Comparison of ENCODE assay signal across 19 mouse cellular contexts in the genomic region with DNA sequence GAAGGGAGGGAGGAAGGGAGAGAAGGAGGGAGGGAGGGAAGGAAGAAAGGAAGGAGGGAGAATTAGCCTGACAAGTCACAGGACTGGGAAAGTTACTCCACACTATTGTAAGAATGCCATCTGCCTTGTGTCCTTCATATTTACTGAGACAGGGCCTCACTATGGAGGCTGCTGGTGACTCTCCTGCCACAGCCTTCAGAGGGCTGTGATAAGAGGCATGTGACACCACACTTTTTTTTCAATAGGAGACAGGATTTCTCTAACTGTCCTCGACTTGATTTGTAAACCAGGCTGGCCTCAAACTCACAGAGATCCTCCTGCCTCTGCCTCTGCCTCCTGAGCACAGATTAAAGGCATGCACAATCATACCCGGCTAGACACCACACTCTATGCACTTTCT. TPM values are rescaled to one million over a fixed set of nuclear protein-coding genes. Genes with fewer than 3 reads are reported as not detected.
A peak's percentile ranks its signal among the peaks of the same experiment; 100 is the strongest.
DNase-seq lines count a peak whose midpoint lies in the region; ATAC-seq and TF ChIP-seq lines count a peak whose summit lies in the region.
"Had no signal": no experiment of that assay in that cellular context is flagged by ENCODE, and none has a peak within 500 bp of the region (broad histone marks: within the 10 kb centered on the region; RNA-seq: fewer than 3 reads in every experiment).

No protein-coding gene starts in this region.

- H3K27ac ChIP-seq in hindbrain, embryonic 12.5 days, result peak overlapping the region; percentile 71
- H3K27ac ChIP-seq in hindbrain, embryonic 10.5 days, result no peak overlapping the region
- H3K27ac ChIP-seq in liver, embryonic 13.5 days, result peak overlapping the region; percentile 56; the same call in 1 of the 2 replicates
- no peak overlapping the region for H3K27ac ChIP-seq in liver, embryonic 11.5 days (ENCODE audit: low read depth, low read length)
- peak overlapping the region; percentile 9; the same call in 1 of the 2 replicates for H3K27ac ChIP-seq in stomach, postnatal 0 days (replicated peaks)
- no peak overlapping the region for H3K27ac ChIP-seq in forebrain, embryonic 11.5 days (ENCODE audit: low read depth, low read length)
- no peak overlapping the region for H3K27ac ChIP-seq in forebrain, embryonic 12.5 days
- H3K27ac ChIP-seq: forebrain, embryonic 10.5 days; lung, embryonic 15.5 days had no signal

- 74% methylated on average over 2 of the region's 2 CpGs for WGBS in hindbrain, embryonic 12.5 days
- WGBS in hindbrain, embryonic 10.5 days, result 75% methylated on average over 2 of the region's 2 CpGs
- WGBS in liver, embryonic 13.5 days (ENCODE audit: insufficient replicate concordance), result 53% methylated on average over 2 of the region's 2 CpGs
- 68% methylated on average over 2 of the region's 2 CpGs for WGBS in liver, embryonic 11.5 days
- 57% methylated on average over 2 of the region's 2 CpGs for WGBS in stomach, postnatal 0 days
- WGBS in forebrain, embryonic 11.5 days, result 79% methylated on average over 2 of the region's 2 CpGs
- WGBS in forebrain, embryonic 12.5 days, result 76% methylated on average over 2 of the region's 2 CpGs

- ATAC-seq in hindbrain, embryonic 12.5 days (ENCODE audit: low FRiP score), result no peak
- ATAC-seq in liver, embryonic 13.5 days (ENCODE audit: low read depth), result no peak
- ATAC-seq in liver, embryonic 11.5 days (replicated peaks; ENCODE audit: low FRiP score), result no peak
- ATAC-seq in stomach, postnatal 0 days (ENCODE audit: low FRiP score, low TSS enrichment), result no peak
- ATAC-seq in forebrain, embryonic 11.5 days (replicated peaks; ENCODE audit: low FRiP score), result no peak
- no peak for ATAC-seq in forebrain, embryonic 12.5 days (ENCODE audit: low FRiP score)
- ATAC-seq: Patski had no signal

- no peak overlapping the region for H3K4me2 ChIP-seq in hindbrain, embryonic 12.5 days (replicated peaks)
- no peak overlapping the region for H3K4me2 ChIP-seq in liver, embryonic 13.5 days
- no peak overlapping the region for H3K4me2 ChIP-seq in liver, embryonic 11.5 days
- peak overlapping the region; percentile 47 for H3K4me2 ChIP-seq in myocyte (ENCODE audit: low read depth)
- H3K4me2 ChIP-seq in stomach, postnatal 0 days (replicated peaks; ENCODE audit: low read depth), result no peak overlapping the region
- H3K4me2 ChIP-seq in forebrain, embryonic 11.5 days (ENCODE audit: low read depth, low read length, severe bottlenecking), result no peak overlapping the region
- H3K4me2 ChIP-seq in forebrain, embryonic 12.5 days, result no peak overlapping the region

- H3K4me3 ChIP-seq in hindbrain, embryonic 12.5 days, result no peak overlapping the region
- no peak overlapping the region for H3K4me3 ChIP-seq in hindbrain, embryonic 10.5 days
- H3K4me3 ChIP-seq in liver, embryonic 13.5 days (replicated peaks), result no peak overlapping the region
- no peak overlapping the region for H3K4me3 ChIP-seq in liver, embryonic 11.5 days (ENCODE audit: low read depth, low read length)
- H3K4me3 ChIP-seq in myocyte, result no peak overlapping the region
- no peak overlapping the region for H3K4me3 ChIP-seq in stomach, postnatal 0 days (ENCODE audit: low read depth, low read length)
- no peak overlapping the region for H3K4me3 ChIP-seq in forebrain, embryonic 11.5 days (ENCODE audit: low read depth, low read length)
- no peak overlapping the region for H3K4me3 ChIP-seq in forebrain, embryonic 12.5 days (replicated peaks)
- H3K4me3 ChIP-seq: forebrain, embryonic 10.5 days; lung, embryonic 15.5 days had no signal

- H3K27me3 ChIP-seq in hindbrain, embryonic 12.5 days, result no peaks in the 10 kb centered on the region
- H3K27me3 ChIP-seq in hindbrain, embryonic 10.5 days (ENCODE audit: insufficient read depth, poor library complexity, severe bottlenecking), result no peaks in the 10 kb centered on the region
- no peaks in the 10 kb centered on the region for H3K27me3 ChIP-seq in liver, embryonic 13.5 days
- no peaks in the 10 kb centered on the region for H3K27me3 ChIP-seq in liver, embryonic 11.5 days (replicated peaks; ENCODE audit: control insufficient read depth, insufficient read depth, low read length)
- H3K27me3 ChIP-seq in myocyte (ENCODE audit: control insufficient read depth, insufficient read depth, insufficient read length), result no peaks in the 10 kb centered on the region
- H3K27me3 ChIP-seq in stomach, postnatal 0 days (ENCODE audit: control insufficient read depth, insufficient read depth, low read length), result no peaks in the 10 kb centered on the region
- H3K27me3 ChIP-seq in forebrain, embryonic 11.5 days (ENCODE audit: control insufficient read depth, insufficient read depth, low read length), result no peaks in the 10 kb centered on the region
- no peaks in the 10 kb centered on the region for H3K27me3 ChIP-seq in forebrain, embryonic 12.5 days
- H3K27me3 ChIP-seq: limb, embryonic 15.5 days; lung, embryonic 15.5 days; Patski had no signal

- H3K36me3 ChIP-seq in hindbrain, embryonic 12.5 days, result no peaks in the 10 kb centered on the region
- no peaks in the 10 kb centered on the region for H3K36me3 ChIP-seq in hindbrain, embryonic 10.5 days
- peaks cover 7% of the 10 kb centered on the region for H3K36me3 ChIP-seq in liver, embryonic 13.5 days
- no peaks in the 10 kb centered on the region for H3K36me3 ChIP-seq in liver, embryonic 11.5 days (ENCODE audit: control insufficient read depth, insufficient read depth, low read length)
- no peaks in the 10 kb centered on the region for H3K36me3 ChIP-seq in myocyte (ENCODE audit: control insufficient read depth, insufficient read depth)
- H3K36me3 ChIP-seq in stomach, postnatal 0 days (ENCODE audit: control insufficient read depth, insufficient read depth, low read length), result no peaks in the 10 kb centered on the region
- no peaks in the 10 kb centered on the region for H3K36me3 ChIP-seq in forebrain, embryonic 11.5 days (ENCODE audit: control insufficient read depth, insufficient read depth, low read length)
- H3K36me3 ChIP-seq in forebrain, embryonic 12.5 days (replicated peaks), result no peaks in the 10 kb centered on the region
- H3K36me3 ChIP-seq: forebrain, embryonic 10.5 days; limb, embryonic 15.5 days; lung, embryonic 15.5 days had no signal

- no peak overlapping the region for H3K9ac ChIP-seq in hindbrain, embryonic 12.5 days
- no peak overlapping the region for H3K9ac ChIP-seq in liver, embryonic 13.5 days
- no peak overlapping the region for H3K9ac ChIP-seq in liver, embryonic 11.5 days (ENCODE audit: low read depth, low read length)
- no peak overlapping the region for H3K9ac ChIP-seq in stomach, postnatal 0 days (ENCODE audit: low read length)
- H3K9ac ChIP-seq in forebrain, embryonic 11.5 days (ENCODE audit: low read length), result no peak overlapping the region
- H3K9ac ChIP-seq in forebrain, embryonic 12.5 days, result no peak overlapping the region
- H3K9ac ChIP-seq: limb, embryonic 15.5 days; lung, embryonic 15.5 days had no signal

- no peaks in the 10 kb centered on the region for H3K79me2 ChIP-seq in myocyte (ENCODE audit: control insufficient read depth, insufficient read depth)

- no peaks in the 10 kb centered on the region for H3K9me3 ChIP-seq in hindbrain, embryonic 12.5 days (replicated peaks)
- no peaks in the 10 kb centered on the region for H3K9me3 ChIP-seq in hindbrain, embryonic 10.5 days
- H3K9me3 ChIP-seq in liver, embryonic 13.5 days (replicated peaks), result no peaks in the 10 kb centered on the region
- no peaks in the 10 kb centered on the region; the same call in 1 of the 2 replicates for H3K9me3 ChIP-seq in liver, embryonic 11.5 days (ENCODE audit: control insufficient read depth, low read length)
- H3K9me3 ChIP-seq in stomach, postnatal 0 days (ENCODE audit: control insufficient read depth, low read length), result no peaks in the 10 kb centered on the region
- H3K9me3 ChIP-seq in forebrain, embryonic 11.5 days (ENCODE audit: control insufficient read depth, low read length), result no peaks in the 10 kb centered on the region
- H3K9me3 ChIP-seq in forebrain, embryonic 12.5 days, result no peaks in the 10 kb centered on the region
- H3K9me3 ChIP-seq: forebrain, embryonic 10.5 days; limb, embryonic 15.5 days; lung, embryonic 15.5 days had no signal

- no peak for TF ChIP-seq CTCF in stomach, postnatal 0 days (IDR thresholded peaks at IDR 0.05; ENCODE audit: low read depth)

- H3ac ChIP-seq in myocyte (ENCODE audit: control insufficient read depth, insufficient read length), result no peak overlapping the region

- peaks cover 9% of the 10 kb centered on the region for H3K4me1 ChIP-seq in hindbrain, embryonic 12.5 days
- H3K4me1 ChIP-seq in hindbrain, embryonic 10.5 days (replicated peaks), result peaks cover 13% of the 10 kb centered on the region; the same call in 1 of the 2 replicates
- peaks cover 88% of the 10 kb centered on the region for H3K4me1 ChIP-seq in liver, embryonic 13.5 days (replicated peaks)
- peaks cover 45% of the 10 kb centered on the region for H3K4me1 ChIP-seq in liver, embryonic 11.5 days (replicated peaks; ENCODE audit: control insufficient read depth, insufficient read depth, low read length)
- H3K4me1 ChIP-seq in stomach, postnatal 0 days (replicated peaks; ENCODE audit: control insufficient read depth, insufficient read depth), result no peaks in the 10 kb centered on the region
- no peaks in the 10 kb centered on the region for H3K4me1 ChIP-seq in forebrain, embryonic 11.5 days (replicated peaks; ENCODE audit: control insufficient read depth, insufficient read depth, low read length)
- H3K4me1 ChIP-seq in forebrain, embryonic 12.5 days, result no peaks in the 10 kb centered on the region

- no peak for TF ChIP-seq POLR2A in myocyte (IDR thresholded peaks at IDR 0.05; ENCODE audit: insufficient read length, low read depth)

- DNase-seq in hindbrain, embryonic 10.5 days (ENCODE audit: low spot score), result no peak
- DNase-seq in liver, embryonic 13.5 days, result no peak
- DNase-seq in liver, embryonic 11.5 days (ENCODE audit: low spot score), result no peak
- DNase-seq in stomach, postnatal 0 days (ENCODE audit: low spot score), result no peak
- DNase-seq in forebrain, embryonic 11.5 days (ENCODE audit: low spot score), result no peak
- DNase-seq: cerebellum, adult 11 months; cerebellum, postnatal 36 days had no signal

- TF ChIP-seq EP300 in stomach, postnatal 0 days (optimal IDR thresholded peaks at IDR 0.05), result no peak

RNA-seq across cellular contexts. Expression of a gene that starts 7.7 kb away (rescaled TPM):
- polyA plus RNA-seq in hindbrain, embryonic 12.5 days (2016; fragmentation: Nextera tagmentation; extraction: Ambion mirVana), result 28.9 and 29.5 TPM in 2 replicates
- polyA plus RNA-seq in hindbrain, embryonic 10.5 days (2016; fragmentation: Nextera tagmentation; extraction: Ambion mirVana), result 27.4 and 32.7 TPM in 2 replicates
- polyA plus RNA-seq in liver, embryonic 13.5 days (2015; fragmentation: Nextera tagmentation; extraction: Ambion mirVana), result 15.2 and 16.5 TPM in 2 replicates
- polyA plus RNA-seq in liver, embryonic 11.5 days (2014; fragmentation: Nextera tagmentation; extraction: Ambion mirVana), result 30.2 and 34.8 TPM in 2 replicates
- polyA plus RNA-seq in myocyte (2012; fragmentation: generic; extraction: Trizol), result 17.4 TPM
- polyA plus RNA-seq in stomach, postnatal 0 days (2015; fragmentation: Nextera tagmentation; extraction: Ambion mirVana), result 14.1 and 14.4 TPM in 2 replicates
- 29.6 and 29.8 TPM in 2 replicates for polyA plus RNA-seq in forebrain, embryonic 11.5 days (2014; fragmentation: Nextera tagmentation; extraction: Ambion mirVana)
- polyA plus RNA-seq in forebrain, embryonic 12.5 days (2016; fragmentation: Nextera tagmentation; extraction: Ambion mirVana), result 25.6 and 29.1 TPM in 2 replicates

RNA-seq across cellular contexts. Expression of a gene that starts 21.6 kb away (rescaled TPM):
- polyA plus RNA-seq in hindbrain, embryonic 12.5 days (2016; fragmentation: Nextera tagmentation; extraction: Ambion mirVana), result 2.1 and 2.4 TPM in 2 replicates
- polyA plus RNA-seq in hindbrain, embryonic 10.5 days (2016; fragmentation: Nextera tagmentation; extraction: Ambion mirVana), result 3.9 and 4.2 TPM in 2 replicates
- polyA plus RNA-seq in liver, embryonic 13.5 days (2015; fragmentation: Nextera tagmentation; extraction: Ambion mirVana), result 126 and 128 TPM in 2 replicates
- 119 and 123 TPM in 2 replicates for polyA plus RNA-seq in liver, embryonic 11.5 days (2014; fragmentation: Nextera tagmentation; extraction: Ambion mirVana)
- polyA plus RNA-seq in myocyte (2012; fragmentation: generic; extraction: Trizol), result 37.4 TPM
- polyA plus RNA-seq in stomach, postnatal 0 days (2015; fragmentation: Nextera tagmentation; extraction: Ambion mirVana), result 15.5 and 17.0 TPM in 2 replicates
- 3.5 and 4.1 TPM in 2 replicates for polyA plus RNA-seq in forebrain, embryonic 11.5 days (2014; fragmentation: Nextera tagmentation; extraction: Ambion mirVana)
- polyA plus RNA-seq in forebrain, embryonic 12.5 days (2016; fragmentation: Nextera tagmentation; extraction: Ambion mirVana), result 1.1 and 1.4 TPM in 2 replicates
- polyA plus RNA-seq: Patski had no signal

RNA-seq across cellular contexts. Expression of a gene that starts 42.7 kb away (rescaled TPM):
- polyA plus RNA-seq in hindbrain, embryonic 12.5 days (2016; fragmentation: Nextera tagmentation; extraction: Ambion mirVana), result not detected in 2 replicates
- not detected in 2 replicates for polyA plus RNA-seq in hindbrain, embryonic 10.5 days (2016; fragmentation: Nextera tagmentation; extraction: Ambion mirVana)
- not detected in 2 replicates for polyA plus RNA-seq in liver, embryonic 13.5 days (2015; fragmentation: Nextera tagmentation; extraction: Ambion mirVana)
- polyA plus RNA-seq in liver, embryonic 11.5 days (2014; fragmentation: Nextera tagmentation; extraction: Ambion mirVana), result not detected in 2 replicates
- not detected for polyA plus RNA-seq in myocyte (2012; fragmentation: generic; extraction: Trizol)
- polyA plus RNA-seq in stomach, postnatal 0 days (2015; fragmentation: Nextera tagmentation; extraction: Ambion mirVana), result 196 and 201 TPM in 2 replicates
- polyA plus RNA-seq in forebrain, embryonic 11.5 days (2014; fragmentation: Nextera tagmentation; extraction: Ambion mirVana), result not detected in 2 replicates
- not detected in 2 replicates for polyA plus RNA-seq in forebrain, embryonic 12.5 days (2016; fragmentation: Nextera tagmentation; extraction: Ambion mirVana)
- polyA plus RNA-seq: embryonic facial prominence, embryonic 11.5 days; forebrain, embryonic 10.5 days; heart, embryonic 14.5 days; lung, embryonic 15.5 days; midbrain, postnatal 0 days; Patski; spleen, adult 2 months; urinary bladder, adult 2 months had no signal

RNA-seq across cellular contexts. Expression of a gene that starts 58.0 kb away (rescaled TPM):
- not detected in 2 replicates for polyA plus RNA-seq in hindbrain, embryonic 12.5 days (2016; fragmentation: Nextera tagmentation; extraction: Ambion mirVana)
- 0.25 TPM in 1 of 2 replicates, not detected in the other for polyA plus RNA-seq in hindbrain, embryonic 10.5 days (2016; fragmentation: Nextera tagmentation; extraction: Ambion mirVana)
- polyA plus RNA-seq in liver, embryonic 13.5 days (2015; fragmentation: Nextera tagmentation; extraction: Ambion mirVana), result not detected in 2 replicates
- polyA plus RNA-seq in liver, embryonic 11.5 days (2014; fragmentation: Nextera tagmentation; extraction: Ambion mirVana), result 0.22 TPM in 1 of 2 replicates, not detected in the other
- 0.05 TPM for polyA plus RNA-seq in myocyte (2012; fragmentation: generic; extraction: Trizol)
- 0.15 and 0.42 TPM in 2 replicates for polyA plus RNA-seq in stomach, postnatal 0 days (2015; fragmentation: Nextera tagmentation; extraction: Ambion mirVana)
- 0.23 TPM in 1 of 2 replicates, not detected in the other for polyA plus RNA-seq in forebrain, embryonic 11.5 days (2014; fragmentation: Nextera tagmentation; extraction: Ambion mirVana)
- polyA plus RNA-seq in forebrain, embryonic 12.5 days (2016; fragmentation: Nextera tagmentation; extraction: Ambion mirVana), result not detected in 2 replicates
- polyA plus RNA-seq: embryonic facial prominence, embryonic 11.5 days; heart, embryonic 14.5 days; limb, embryonic 15.5 days; lung, embryonic 15.5 days; Patski had no signal

Comparison
In these comparisons a context has a peak if more than half of its experiments do, and no peak if none do; other contexts are left out.
1. H3K27ac ChIP-seq: peak in hindbrain, embryonic 12.5 days (single experiment), liver, embryonic 13.5 days (single experiment) and stomach, postnatal 0 days (single experiment); none in hindbrain, embryonic 10.5 days (single experiment), liver, embryonic 11.5 days (single experiment), forebrain, embryonic 11.5 days (single experiment) and forebrain, embryonic 12.5 days (single experiment).
2. RNA of a gene that starts 42.7 kb away (polyA plus RNA-seq): 196 to 201 TPM in stomach, postnatal 0 days; not detected in forebrain, embryonic 11.5 days, not detected in liver, embryonic 13.5 days, not detected in hindbrain, embryonic 12.5 days, not detected in hindbrain, embryonic 10.5 days, not detected in liver, embryonic 11.5 days, not detected in myocyte (single experiment) and not detected in forebrain, embryonic 12.5 days; every median in the first group is over 100 times any median in the second.